Mouse (Mus musculus) gastrocnemius, postnatal 14 days (tissue): ENCODE measurements around the gene Cped1. TPM values are rescaled to one million over a fixed set of nuclear protein-coding genes. Genes with fewer than 3 reads are reported as not detected.

Experiments
- DNase-seq: peaks from one replicate; pipeline ENCODE4 v3.0.0; 2021; ENCODE audit warnings: mixed read lengths
- intact Hi-C: fragments of 180-260 bp; cut with DNase I; formaldehyde crosslinking; loops from one replicate; pipeline ENCODE4 v1.15.1; 2025; ENCODE audit warnings: low total_unique reads
- total RNA-seq, 2 experiments: library from RNA; stranded (reverse); gene quantifications; 2 replicates each; pipeline ENCODE4 v1.2.3; 2021

Gene Cped1
- total RNA-seq, 2 experiments from 2014 or later = 15.6 to 16.3 TPM

GRCm38 (mm10) chr6:22205030-22205750 lies 219.5 kb downstream of the Cped1 start:
- intact Hi-C loops = no loop called here
- DNase-seq = no peak

GRCm38 (mm10) chr6:22205751-22206121 lies 220.0 kb downstream of the Cped1 start:
- intact Hi-C loops = no loop called here
- no peak for DNase-seq

GRCm38 (mm10) chr6:22206179-22206578 lies 220.5 kb downstream of the Cped1 start:
- DNase-seq = no peak
- intact Hi-C loops = no loop called here

GRCm38 (mm10) chr6:22206630-22207293 lies 221.0 kb downstream of the Cped1 start:
- DNase-seq = no peak
- intact Hi-C loops = no loop called here

- no peak for DNase-seq
- intact Hi-C loops = no loop called here
These were observed 226.4 kb downstream of the Cped1 start for GRCm38 (mm10) chr6:22212158-22212557.

- no peak for DNase-seq
- intact Hi-C loops = no loop called here
These were observed 227.5 kb downstream of the Cped1 start for GRCm38 (mm10) chr6:22213187-22213586.

GRCm38 (mm10) chr6:22213813-22214212 lies 228.1 kb downstream of the Cped1 start:
- intact Hi-C loops = no loop called here
- DNase-seq = no peak

GRCm38 (mm10) chr6:22214665-22215064 lies 228.9 kb downstream of the Cped1 start:
- no peak for DNase-seq
- intact Hi-C loops = no loop called here

- peak; percentile 8 for DNase-seq
- intact Hi-C loops = no loop called here
These were observed 230.7 kb downstream of the Cped1 start for GRCm38 (mm10) chr6:22216276-22216973.

GRCm38 (mm10) chr6:22221134-22221533 lies 235.4 kb downstream of the Cped1 start:
- intact Hi-C loops = no loop called here
- no peak for DNase-seq

- intact Hi-C loops = no loop called here
These were observed 236.4 kb downstream of the Cped1 start for GRCm38 (mm10) chr6:22222087-22222486.

GRCm38 (mm10) chr6:22222947-22223346 lies 237.2 kb downstream of the Cped1 start:
- no peak for DNase-seq
- intact Hi-C loops = no loop called here

More at GRCm38 (mm10) chr6:22222087-22222486, 236.4 kb downstream of the Cped1 start:
- DNase-seq = no peak

- DNase-seq = no peak
- intact Hi-C loops = no loop called here
These were observed 238.6 kb downstream of the Cped1 start for GRCm38 (mm10) chr6:22224351-22224750.

GRCm38 (mm10) chr6:22231244-22231643 lies 245.5 kb downstream of the Cped1 start:
- intact Hi-C loops = no loop called here

GRCm38 (mm10) chr6:22233517-22233916 lies 247.8 kb downstream of the Cped1 start:
- intact Hi-C loops = no loop called here
- DNase-seq = no peak

More at GRCm38 (mm10) chr6:22231244-22231643, 245.5 kb downstream of the Cped1 start:
- no peak for DNase-seq

GRCm38 (mm10) chr6:22235133-22235532 lies 249.4 kb downstream of the Cped1 start:
- no peak for DNase-seq
- intact Hi-C loops = no loop called here

GRCm38 (mm10) chr6:22243321-22243720 lies 257.6 kb downstream of the Cped1 start:
- intact Hi-C loops = no loop called here
- DNase-seq = no peak

- intact Hi-C loops = no loop called here
- DNase-seq = no peak
These were observed 261.0 kb downstream of the Cped1 start for GRCm38 (mm10) chr6:22246696-22247095.

GRCm38 (mm10) chr6:22258784-22259183 lies 273.1 kb downstream of the Cped1 start:
- no peak for DNase-seq

GRCm38 (mm10) chr6:22262519-22262918 lies 276.8 kb downstream of the Cped1 start:
- intact Hi-C loops = no loop called here

More at GRCm38 (mm10) chr6:22258784-22259183, 273.1 kb downstream of the Cped1 start:
- intact Hi-C loops = no loop called here

More at GRCm38 (mm10) chr6:22262519-22262918, 276.8 kb downstream of the Cped1 start:
- DNase-seq = no peak
